Mouse (Mus musculus): ENCODE results near the gene Rrn3. TPM values are rescaled to one million over a fixed set of nuclear protein-coding genes. Genes with fewer than 3 reads are reported as not detected.
A peak's percentile ranks its signal among the peaks of the same experiment; 100 is the strongest.
"Not testable (repeated sequence)": the region's sequence is repeated elsewhere in the genome, so short reads cannot be mapped to it uniquely, and the experiment has no call there.

The Rrn3 gene
- polyA plus RNA-seq, 1 experiment from 2014 or later = 49.8 TPM

DNA sequence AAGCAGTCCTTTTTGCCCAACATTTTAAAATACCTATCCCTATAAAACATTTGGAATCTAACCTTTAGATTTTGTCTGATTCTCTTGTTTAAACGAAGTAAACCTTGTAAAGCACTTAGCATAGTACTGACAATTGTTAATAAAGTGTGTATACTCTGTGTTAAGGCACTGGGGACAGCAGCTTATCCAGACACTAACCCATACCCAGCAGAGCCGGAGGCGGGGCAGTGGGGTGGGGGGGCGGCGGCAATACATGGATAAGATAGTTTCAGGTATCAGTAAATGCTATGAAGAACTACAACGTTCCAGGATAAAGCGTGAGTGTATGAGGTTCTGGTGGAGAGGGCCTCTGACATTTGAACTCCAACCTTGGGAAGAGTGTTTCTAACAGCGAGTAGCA, 708 bp downstream of the Rrn3 start:
- H3K4me1 ChIP-seq (ENCODE audit: control insufficient read depth in 2 of 2, insufficient read depth in 2 of 2, low read length in 2 of 2) = peaks cover 7 to 12% of the 10 kb centered on the region in 2 experiments
- no peak for ATAC-seq (ENCODE audit: insufficient number of reproducible peaks, insufficient read depth, low FRiP score, low read depth)
- H3K4me3 ChIP-seq (ENCODE audit: control insufficient read depth in 1 of 2, insufficient read depth in 1 of 2, low read depth in 1 of 2, low read length in 2 of 2) = peak overlapping the region; percentile 73 to 87
- WGBS = 27% methylated on average over 8 of the region's 8 CpGs
- H3K27me3 ChIP-seq (ENCODE audit: control insufficient read depth, insufficient read depth, low read length) = no peaks in the 10 kb centered on the region
- H3K9ac ChIP-seq (ENCODE audit: low read length) = peak overlapping the region; percentile 87
- no peak overlapping the region; a peak in 1 of 4 replicates for H3K27ac ChIP-seq (replicated peaks in 1 of 2; ENCODE audit: control insufficient read depth in 1 of 2, insufficient read depth in 1 of 2, low read depth in 2 of 2, low read length in 2 of 2)
- H3K36me3 ChIP-seq (ENCODE audit: control insufficient read depth, insufficient read depth, low read length) = peaks cover 37% of the 10 kb centered on the region
- 0 out of 2 replicates have a peak, but pooled peaks cover 9% of the 10 kb centered on the region for H3K9me3 ChIP-seq (ENCODE audit: control insufficient read depth, low read length)
- H3K4me2 ChIP-seq (ENCODE audit: low read length) = peak overlapping the region; percentile 82

GRCm38 (mm10) chr16:13785932-13786331, 5.4 kb downstream of the Rrn3 start:
- H3K27me3 ChIP-seq (ENCODE audit: control insufficient read depth, insufficient read depth, low read length) = no peaks in the 10 kb centered on the region
- no peak overlapping the region for H3K4me2 ChIP-seq (ENCODE audit: low read length)
- H3K9ac ChIP-seq (ENCODE audit: low read length) = no peak overlapping the region
- H3K27ac ChIP-seq (replicated peaks in 1 of 2; ENCODE audit: control insufficient read depth in 1 of 2, insufficient read depth in 1 of 2, low read depth in 2 of 2, low read length in 2 of 2) = no peak overlapping the region
- H3K36me3 ChIP-seq (ENCODE audit: control insufficient read depth, insufficient read depth, low read length) = peaks cover 81% of the 10 kb centered on the region
- no peak overlapping the region for H3K4me3 ChIP-seq (ENCODE audit: control insufficient read depth in 1 of 2, insufficient read depth in 1 of 2, low read depth in 1 of 2, low read length in 2 of 2)
- 82% methylated on average over 3 of the region's 3 CpGs for WGBS
- no peak for ATAC-seq (ENCODE audit: insufficient number of reproducible peaks, insufficient read depth, low FRiP score, low read depth)
- peaks cover 2 to 5% of the 10 kb centered on the region in 2 experiments; a peak in 2 of 4 replicates for H3K4me1 ChIP-seq (ENCODE audit: control insufficient read depth in 2 of 2, insufficient read depth in 2 of 2, low read length in 2 of 2)
- no peaks in the 10 kb centered on the region for H3K9me3 ChIP-seq (ENCODE audit: control insufficient read depth, low read length)

DNA sequence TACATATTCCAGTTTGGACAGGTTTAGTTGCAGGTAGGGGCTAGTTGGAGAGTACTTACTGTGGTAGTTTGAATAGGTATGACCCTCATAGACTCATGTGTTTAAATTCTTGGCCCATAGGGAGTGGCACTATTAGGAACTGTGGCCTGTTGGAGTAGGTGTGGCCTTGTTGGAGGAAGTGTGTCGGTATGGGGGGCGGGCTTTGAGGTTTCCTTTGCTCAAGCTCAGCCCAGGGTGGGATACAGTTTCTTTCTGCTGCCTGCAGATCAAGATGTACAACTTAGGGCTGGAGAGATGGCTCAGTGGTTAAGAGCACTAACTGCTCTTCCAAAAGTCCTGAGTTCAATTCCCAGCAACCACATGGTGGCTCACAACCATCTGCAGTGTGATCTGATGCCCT, 12.9 kb downstream of the Rrn3 start:
- H3K27ac ChIP-seq (replicated peaks in 1 of 2; ENCODE audit: control insufficient read depth in 1 of 2, insufficient read depth in 1 of 2, low read depth in 2 of 2, low read length in 2 of 2); H3K4me2 ChIP-seq (ENCODE audit: low read length); ATAC-seq (ENCODE audit: insufficient number of reproducible peaks, insufficient read depth, low FRiP score, low read depth); H3K4me3 ChIP-seq (ENCODE audit: control insufficient read depth in 1 of 2, insufficient read depth in 1 of 2, low read depth in 1 of 2, low read length in 2 of 2); H3K9me3 ChIP-seq (ENCODE audit: control insufficient read depth, low read length); H3K4me1 ChIP-seq (ENCODE audit: control insufficient read depth in 2 of 2, insufficient read depth in 2 of 2, low read length in 2 of 2); H3K9ac ChIP-seq (ENCODE audit: low read length); H3K27me3 ChIP-seq (ENCODE audit: control insufficient read depth, insufficient read depth, low read length): not testable (repeated sequence)
- H3K36me3 ChIP-seq (ENCODE audit: control insufficient read depth, insufficient read depth, low read length) = peaks cover 90% of the 10 kb centered on the region
- 88% methylated on average over 2 of the region's 2 CpGs for WGBS

GRCm38 (mm10) chr16:13796746-13797175, 16.3 kb downstream of the Rrn3 start:
- H3K4me3 ChIP-seq (ENCODE audit: control insufficient read depth in 1 of 2, insufficient read depth in 1 of 2, low read depth in 1 of 2, low read length in 2 of 2) = no peak overlapping the region
- no peaks in the 10 kb centered on the region for H3K27me3 ChIP-seq (ENCODE audit: control insufficient read depth, insufficient read depth, low read length)
- H3K36me3 ChIP-seq (ENCODE audit: control insufficient read depth, insufficient read depth, low read length) = peaks cover 95% of the 10 kb centered on the region
- H3K4me1 ChIP-seq (ENCODE audit: control insufficient read depth in 2 of 2, insufficient read depth in 2 of 2, low read length in 2 of 2) = no peaks in the 10 kb centered on the region
- no peak overlapping the region for H3K9ac ChIP-seq (ENCODE audit: low read length)
- H3K9me3 ChIP-seq (ENCODE audit: control insufficient read depth, low read length) = no peaks in the 10 kb centered on the region
- H3K27ac ChIP-seq (replicated peaks in 1 of 2; ENCODE audit: control insufficient read depth in 1 of 2, insufficient read depth in 1 of 2, low read depth in 2 of 2, low read length in 2 of 2) = no peak overlapping the region
- H3K4me2 ChIP-seq (ENCODE audit: low read length) = no peak overlapping the region
- WGBS = 86% methylated on average over 5 of the region's 5 CpGs
- ATAC-seq (ENCODE audit: insufficient number of reproducible peaks, insufficient read depth, low FRiP score, low read depth) = no peak

GRCm38 (mm10) chr16:13801231-13801630, 20.7 kb downstream of the Rrn3 start:
- no peak for ATAC-seq (ENCODE audit: insufficient number of reproducible peaks, insufficient read depth, low FRiP score, low read depth)
- H3K36me3 ChIP-seq (ENCODE audit: control insufficient read depth, insufficient read depth, low read length) = peaks cover 93% of the 10 kb centered on the region
- no peaks in the 10 kb centered on the region for H3K4me1 ChIP-seq (ENCODE audit: control insufficient read depth in 2 of 2, insufficient read depth in 2 of 2, low read length in 2 of 2)
- no peak overlapping the region for H3K4me2 ChIP-seq (ENCODE audit: low read length)
- WGBS = 91% methylated on average over 4 of the region's 4 CpGs
- no peaks in the 10 kb centered on the region for H3K9me3 ChIP-seq (ENCODE audit: control insufficient read depth, low read length)
- no peak overlapping the region for H3K27ac ChIP-seq (replicated peaks in 1 of 2; ENCODE audit: control insufficient read depth in 1 of 2, insufficient read depth in 1 of 2, low read depth in 2 of 2, low read length in 2 of 2)
- no peak overlapping the region for H3K9ac ChIP-seq (ENCODE audit: low read length)
- no peaks in the 10 kb centered on the region for H3K27me3 ChIP-seq (ENCODE audit: control insufficient read depth, insufficient read depth, low read length)
- H3K4me3 ChIP-seq (ENCODE audit: control insufficient read depth in 1 of 2, insufficient read depth in 1 of 2, low read depth in 1 of 2, low read length in 2 of 2) = no peak overlapping the region

- H3K4me3 ChIP-seq (ENCODE audit: control insufficient read depth in 1 of 2, insufficient read depth in 1 of 2, low read depth in 1 of 2, low read length in 2 of 2) = no peak overlapping the region
- ATAC-seq (ENCODE audit: insufficient number of reproducible peaks, insufficient read depth, low FRiP score, low read depth) = no peak
- peaks cover 97% of the 10 kb centered on the region for H3K36me3 ChIP-seq (ENCODE audit: control insufficient read depth, insufficient read depth, low read length)
- no peak overlapping the region for H3K9ac ChIP-seq (ENCODE audit: low read length)
- H3K9me3 ChIP-seq (ENCODE audit: control insufficient read depth, low read length) = no peaks in the 10 kb centered on the region
- no peaks in the 10 kb centered on the region for H3K27me3 ChIP-seq (ENCODE audit: control insufficient read depth, insufficient read depth, low read length)
- no peaks in the 10 kb centered on the region for H3K4me1 ChIP-seq (ENCODE audit: control insufficient read depth in 2 of 2, insufficient read depth in 2 of 2, low read length in 2 of 2)
- H3K27ac ChIP-seq (replicated peaks in 1 of 2; ENCODE audit: control insufficient read depth in 1 of 2, insufficient read depth in 1 of 2, low read depth in 2 of 2, low read length in 2 of 2) = no peak overlapping the region
- WGBS = 79% methylated on average over 5 of the region's 5 CpGs
- no peak overlapping the region for H3K4me2 ChIP-seq (ENCODE audit: low read length)
These were observed 24.2 kb downstream of the Rrn3 start for GRCm38 (mm10) chr16:13804666-13805065.

DNA sequence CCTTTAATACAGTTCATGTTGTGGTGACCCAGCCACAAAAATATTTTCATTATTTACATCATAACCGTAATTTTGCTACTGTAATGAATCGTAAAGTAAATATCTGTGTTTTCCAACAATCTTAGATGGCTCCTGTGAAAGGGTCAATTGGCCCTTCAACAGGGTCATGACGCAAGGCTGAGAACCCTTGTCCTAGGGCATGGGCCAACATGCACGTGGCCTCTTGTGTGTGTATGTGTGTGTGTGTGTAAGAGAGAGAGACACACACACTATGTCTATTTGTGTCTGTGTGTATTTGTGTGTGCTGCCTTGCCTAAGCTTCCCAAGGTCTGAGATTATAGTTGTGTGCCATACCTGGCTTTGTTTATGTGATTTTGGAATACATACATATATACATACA, 27.1 kb downstream of the Rrn3 start:
- peaks cover 97% of the 10 kb centered on the region for H3K36me3 ChIP-seq (ENCODE audit: control insufficient read depth, insufficient read depth, low read length)
- no peak overlapping the region for H3K4me2 ChIP-seq (ENCODE audit: low read length)
- no peak for ATAC-seq (ENCODE audit: insufficient number of reproducible peaks, insufficient read depth, low FRiP score, low read depth)
- H3K4me3 ChIP-seq (ENCODE audit: control insufficient read depth in 1 of 2, insufficient read depth in 1 of 2, low read depth in 1 of 2, low read length in 2 of 2) = no peak overlapping the region
- 93% methylated on average over 4 of the region's 4 CpGs for WGBS
- H3K4me1 ChIP-seq (ENCODE audit: control insufficient read depth in 2 of 2, insufficient read depth in 2 of 2, low read length in 2 of 2) = no peaks in the 10 kb centered on the region
- no peak overlapping the region for H3K9ac ChIP-seq (ENCODE audit: low read length)
- no peaks in the 10 kb centered on the region for H3K27me3 ChIP-seq (ENCODE audit: control insufficient read depth, insufficient read depth, low read length)
- no peaks in the 10 kb centered on the region for H3K9me3 ChIP-seq (ENCODE audit: control insufficient read depth, low read length)
- H3K27ac ChIP-seq (replicated peaks in 1 of 2; ENCODE audit: control insufficient read depth in 1 of 2, insufficient read depth in 1 of 2, low read depth in 2 of 2, low read length in 2 of 2) = no peak overlapping the region

DNA sequence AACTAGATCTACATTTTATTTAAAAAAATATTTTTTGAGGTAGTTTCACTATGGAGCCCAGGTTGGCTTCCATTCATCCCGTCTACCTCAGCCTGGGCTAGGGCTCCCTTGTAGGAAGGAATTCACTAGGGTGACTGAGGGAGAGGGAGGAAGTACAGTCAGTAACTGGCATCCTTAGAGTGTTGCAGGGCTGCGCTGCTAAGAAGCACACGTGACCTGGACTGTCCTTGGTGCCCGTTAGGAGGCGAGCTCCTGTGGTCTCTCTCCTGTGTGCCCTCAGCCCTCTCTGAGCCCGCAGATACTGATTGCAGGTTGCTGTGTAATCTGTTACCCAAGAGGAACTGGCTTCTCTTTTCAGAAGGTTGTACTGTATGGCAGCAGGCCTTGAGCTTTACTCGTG, 27.9 kb downstream of the Rrn3 start:
- no peaks in the 10 kb centered on the region for H3K27me3 ChIP-seq (ENCODE audit: control insufficient read depth, insufficient read depth, low read length)
- H3K27ac ChIP-seq (replicated peaks in 1 of 2; ENCODE audit: control insufficient read depth in 1 of 2, insufficient read depth in 1 of 2, low read depth in 2 of 2, low read length in 2 of 2) = no peak overlapping the region
- no peak overlapping the region for H3K4me2 ChIP-seq (ENCODE audit: low read length)
- no peak overlapping the region for H3K9ac ChIP-seq (ENCODE audit: low read length)
- peaks cover 97% of the 10 kb centered on the region for H3K36me3 ChIP-seq (ENCODE audit: control insufficient read depth, insufficient read depth, low read length)
- no peak for ATAC-seq (ENCODE audit: insufficient number of reproducible peaks, insufficient read depth, low FRiP score, low read depth)
- WGBS = 89% methylated on average over 7 of the region's 7 CpGs
- no peaks in the 10 kb centered on the region for H3K9me3 ChIP-seq (ENCODE audit: control insufficient read depth, low read length)
- H3K4me1 ChIP-seq (ENCODE audit: control insufficient read depth in 2 of 2, insufficient read depth in 2 of 2, low read length in 2 of 2) = no peaks in the 10 kb centered on the region
- H3K4me3 ChIP-seq (ENCODE audit: control insufficient read depth in 1 of 2, insufficient read depth in 1 of 2, low read depth in 1 of 2, low read length in 2 of 2) = no peak overlapping the region
